Mouse (Mus musculus): ENCODE measurements around the gene Dnali1. TPM values are rescaled to one million over a fixed set of nuclear protein-coding genes. Genes with fewer than 3 reads are reported as not detected.

Gene Dnali1
- polyA plus RNA-seq, 1 experiment from 2014 or later: 0.05 TPM

DNA sequence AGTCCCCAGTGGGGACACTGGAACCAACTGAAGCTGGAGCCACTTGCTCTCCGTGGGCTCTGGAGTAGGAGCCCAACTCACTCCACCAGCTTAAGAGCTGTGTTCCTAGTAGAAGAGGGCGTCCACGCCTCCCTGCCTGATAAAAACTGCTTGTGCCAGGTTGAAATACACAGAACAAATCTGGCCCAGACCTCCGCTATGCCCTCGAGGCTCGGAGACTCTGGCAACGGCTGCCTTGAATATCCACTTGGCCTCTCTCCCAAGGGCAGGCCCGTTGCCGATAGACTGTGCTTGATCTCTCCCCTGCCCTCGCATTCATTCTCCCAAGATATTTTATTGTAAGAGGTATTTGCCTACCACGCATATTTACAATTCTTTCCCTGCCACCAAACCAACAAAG, 48.1 kb downstream of the Dnali1 start:
- DNase-seq (ENCODE audit: low spot score) (no peak), ATAC-seq (replicated peaks; ENCODE audit: low FRiP score, low read depth) (no peak)
- no peaks in the 10 kb centered on the region for H3K9me3 ChIP-seq (replicated peaks; ENCODE audit: low read length)
- no peak overlapping the region for H3K9ac ChIP-seq (ENCODE audit: low read depth, low read length)
- TF ChIP-seq CTCF (IDR thresholded peaks at IDR 0.05; ENCODE audit: low read depth): no peak
- no peak overlapping the region for H3K4me2 ChIP-seq (ENCODE audit: low read length)
- no peaks in the 10 kb centered on the region for H3K4me1 ChIP-seq (replicated peaks; ENCODE audit: insufficient read depth, low read length)
- WGBS: 80% methylated on average over 11 of the region's 11 CpGs
- H3K36me3 ChIP-seq (ENCODE audit: insufficient read depth, low read length): no peaks in the 10 kb centered on the region
- no peaks in the 10 kb centered on the region for H3K27me3 ChIP-seq (ENCODE audit: insufficient read depth, low read length)
- no peak overlapping the region for H3K27ac ChIP-seq
- H3K4me3 ChIP-seq (replicated peaks; ENCODE audit: low read depth, low read length): no peak overlapping the region

GRCm38 (mm10) chr4:125015806-125016635, 49.5 kb downstream of the Dnali1 start, which contains the start of gene Gnl2:
Gnl2 (plus strand) TSS chr4:125016585.
- Histone ChIP-seq H3K9me3 (replicated peaks; ENCODE audit: low read length) (no peaks in the 10 kb centered on the region), H3K4me3 (replicated peaks; ENCODE audit: low read depth, low read length) (no peak within 1 kb of the TSS), H3K9ac (ENCODE audit: low read depth, low read length) (no peak within 1 kb of the TSS), H3K36me3 (ENCODE audit: insufficient read depth, low read length) (no peaks in the 10 kb centered on the region), H3K4me2 (ENCODE audit: low read length) (no peak within 1 kb of the TSS), H3K27me3 (ENCODE audit: insufficient read depth, low read length) (no peaks in the 10 kb centered on the region), H3K4me1 (replicated peaks; ENCODE audit: insufficient read depth, low read length) (no peaks in the 10 kb centered on the region), H3K27ac (no peak within 1 kb of the TSS)
- WGBS: 70% methylated on average over 10 of the region's 10 CpGs
- no peak for DNase-seq (ENCODE audit: low spot score)
- ATAC-seq (replicated peaks; ENCODE audit: low FRiP score, low read depth): no peak
- no peak for TF ChIP-seq CTCF (IDR thresholded peaks at IDR 0.05; ENCODE audit: low read depth)

- no peak overlapping the region for H3K4me3 ChIP-seq (replicated peaks; ENCODE audit: low read depth, low read length)
- H3K27ac ChIP-seq: no peak overlapping the region
- no peaks in the 10 kb centered on the region for H3K27me3 ChIP-seq (ENCODE audit: insufficient read depth, low read length)
- no peak overlapping the region for H3K9ac ChIP-seq (ENCODE audit: low read depth, low read length)
- no peaks in the 10 kb centered on the region for H3K36me3 ChIP-seq (ENCODE audit: insufficient read depth, low read length)
- no peak overlapping the region for H3K4me2 ChIP-seq (ENCODE audit: low read length)
- 0 out of 2 replicates have a peak, but pooled peaks cover 2% of the 10 kb centered on the region for H3K4me1 ChIP-seq (replicated peaks; ENCODE audit: insufficient read depth, low read length)
- no peak for DNase-seq (ENCODE audit: low spot score)
- no peak for TF ChIP-seq CTCF (IDR thresholded peaks at IDR 0.05; ENCODE audit: low read depth)
- no peaks in the 10 kb centered on the region for H3K9me3 ChIP-seq (replicated peaks; ENCODE audit: low read length)
- WGBS: 44% methylated on average over 8 of the region's 8 CpGs
- no peak for ATAC-seq (replicated peaks; ENCODE audit: low FRiP score, low read depth)
Observed at GRCm38 (mm10) chr4:125008712-125009111, 56.8 kb downstream of the Dnali1 start.

GRCm38 (mm10) chr4:125008220-125008619, 57.3 kb downstream of the Dnali1 start:
- Histone ChIP-seq H3K4me3 (replicated peaks; ENCODE audit: low read depth, low read length) (no peak overlapping the region), H3K4me1 (replicated peaks; ENCODE audit: insufficient read depth, low read length) (0 out of 2 replicates have a peak, but pooled peaks cover 2% of the 10 kb centered on the region), H3K27ac (no peak overlapping the region), H3K27me3 (ENCODE audit: insufficient read depth, low read length) (no peaks in the 10 kb centered on the region), H3K4me2 (ENCODE audit: low read length) (no peak overlapping the region), H3K36me3 (ENCODE audit: insufficient read depth, low read length) (no peaks in the 10 kb centered on the region), H3K9ac (ENCODE audit: low read depth, low read length) (no peak overlapping the region), H3K9me3 (replicated peaks; ENCODE audit: low read length) (no peaks in the 10 kb centered on the region)
- TF ChIP-seq CTCF (IDR thresholded peaks at IDR 0.05; ENCODE audit: low read depth): no peak
- ATAC-seq (replicated peaks; ENCODE audit: low FRiP score, low read depth): no peak
- 56% methylated on average over 6 of the region's 6 CpGs for WGBS
- no peak for DNase-seq (ENCODE audit: low spot score)

DNA sequence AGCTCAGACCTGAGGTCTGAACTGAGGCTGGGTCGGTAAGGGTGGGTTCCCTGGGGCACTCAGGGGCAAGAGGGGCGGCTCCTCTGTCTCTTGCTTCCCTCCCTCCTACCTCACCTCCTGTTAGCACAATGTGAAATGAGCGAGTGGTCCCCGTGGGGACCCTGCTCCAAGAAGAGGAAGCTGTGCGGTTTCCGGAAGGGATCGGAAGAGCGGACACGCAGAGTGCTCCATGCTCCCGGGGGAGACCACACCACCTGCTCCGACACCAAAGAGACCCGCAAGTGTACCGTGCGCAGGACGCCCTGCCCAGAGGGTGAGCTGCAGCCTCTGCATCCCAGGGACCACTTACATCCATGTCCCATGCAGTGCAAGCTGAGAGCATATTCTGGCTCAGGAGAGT, 58.0 kb downstream of the Dnali1 start:
- no peak overlapping the region for H3K27ac ChIP-seq
- no peak overlapping the region for H3K9ac ChIP-seq (ENCODE audit: low read depth, low read length)
- ATAC-seq (replicated peaks; ENCODE audit: low FRiP score, low read depth) (no peak), DNase-seq (ENCODE audit: low spot score) (no peak)
- H3K4me1 ChIP-seq (replicated peaks; ENCODE audit: insufficient read depth, low read length): 0 out of 2 replicates have a peak, but pooled peaks cover 2% of the 10 kb centered on the region
- TF ChIP-seq CTCF (IDR thresholded peaks at IDR 0.05; ENCODE audit: low read depth): no peak
- no peak overlapping the region for H3K4me3 ChIP-seq (replicated peaks; ENCODE audit: low read depth, low read length)
- no peaks in the 10 kb centered on the region for H3K27me3 ChIP-seq (ENCODE audit: insufficient read depth, low read length)
- no peak overlapping the region for H3K4me2 ChIP-seq (ENCODE audit: low read length)
- 40% methylated on average over 15 of the region's 15 CpGs for WGBS
- H3K36me3 ChIP-seq (ENCODE audit: insufficient read depth, low read length): no peaks in the 10 kb centered on the region
- no peaks in the 10 kb centered on the region for H3K9me3 ChIP-seq (replicated peaks; ENCODE audit: low read length)

Other genes starting within 250 kb of the Dnali1 start
- gene Yrdc, start 215.0 kb downstream of the Dnali1 start, polyA plus RNA-seq (2015; fragmentation: Nextera tagmentation; extraction: Ambion mirVana): 35.1 and 39.2 TPM in 2 replicates
- gene 1110065P20Rik, start 214.5 kb downstream of the Dnali1 start, polyA plus RNA-seq (2015; fragmentation: Nextera tagmentation; extraction: Ambion mirVana): 65.1 and 80.9 TPM in 2 replicates
- gene Maneal, start 203.5 kb downstream of the Dnali1 start, polyA plus RNA-seq (2015; fragmentation: Nextera tagmentation; extraction: Ambion mirVana): 0.34 and 0.36 TPM in 2 replicates
- gene Epha10, start 184.8 kb downstream of the Dnali1 start, polyA plus RNA-seq (2015; fragmentation: Nextera tagmentation; extraction: Ambion mirVana): not detected in 2 replicates
- gene 9930104L06Rik, start 128.7 kb downstream of the Dnali1 start, polyA plus RNA-seq (2015; fragmentation: Nextera tagmentation; extraction: Ambion mirVana): 7.4 and 8.3 TPM in 2 replicates
- 42.8 and 53.9 TPM in 2 replicates for gene Cdca8, start 126.4 kb downstream of the Dnali1 start, polyA plus RNA-seq (2015; fragmentation: Nextera tagmentation; extraction: Ambion mirVana)
- gene Rspo1, start 79.3 kb downstream of the Dnali1 start, polyA plus RNA-seq (2015; fragmentation: Nextera tagmentation; extraction: Ambion mirVana): 13.6 and 17.4 TPM in 2 replicates
- gene Gnl2, start 49.1 kb downstream of the Dnali1 start, polyA plus RNA-seq (2015; fragmentation: Nextera tagmentation; extraction: Ambion mirVana): 63.7 and 66.1 TPM in 2 replicates
- 25.2 and 26.0 TPM in 2 replicates for gene Snip1, start 969 bp upstream of the Dnali1 start, polyA plus RNA-seq (2015; fragmentation: Nextera tagmentation; extraction: Ambion mirVana)
- 49.5 and 50.8 TPM in 2 replicates for gene Meaf6, start 19.4 kb upstream of the Dnali1 start, polyA plus RNA-seq (2015; fragmentation: Nextera tagmentation; extraction: Ambion mirVana)
- gene Zc3h12a, start 62.1 kb upstream of the Dnali1 start, polyA plus RNA-seq (2015; fragmentation: Nextera tagmentation; extraction: Ambion mirVana): 0.59 and 0.78 TPM in 2 replicates

Data from kidney, postnatal 0 days (tissue).